Mouse (Mus musculus) myocyte (in vitro differentiated cells): ENCODE data around the gene Chst15. TPM values are rescaled to one million over a fixed set of nuclear protein-coding genes. Genes with fewer than 3 reads are reported as not detected.

ENCODE experiments used
- H3K27me3 ChIP-seq: one replicate; pipeline ENCODE4 v1.6.1; 2011; ENCODE audit not compliant: control insufficient read depth, insufficient read depth, insufficient read length
- H3K36me3 ChIP-seq: one replicate; pipeline ENCODE4 v1.6.1; 2011; ENCODE audit not compliant: control insufficient read depth, insufficient read depth
- H3K4me2 ChIP-seq: one replicate; pipeline ENCODE4 v1.6.1; 2011; ENCODE audit warnings: low read depth, control low read depth
- H3K4me3 ChIP-seq: one replicate; pipeline ENCODE4 v1.5.1; 2011; ENCODE audit warnings: mild to moderate bottlenecking, control low read depth, moderate library complexity
- H3K79me2 ChIP-seq: one replicate; pipeline ENCODE4 v1.6.1; 2011; ENCODE audit not compliant: control insufficient read depth, insufficient read depth
- H3ac ChIP-seq: one replicate; pipeline ENCODE4 v1.6.1; 2011; ENCODE audit not compliant: control insufficient read depth, insufficient read length
- CEBPB ChIP-seq: IDR thresholded peaks from 2 replicates; pipeline ENCODE4 v1.6.1; 2011; ENCODE audit warnings: mild to moderate bottlenecking, moderate library complexity; ENCODE audit not compliant: poor library complexity, insufficient read depth, severe bottlenecking
- E2F4 ChIP-seq: IDR thresholded peaks from one replicate; pipeline ENCODE4 v1.6.1; 2011; ENCODE audit warnings: mild to moderate bottlenecking, control low read depth, moderate library complexity; ENCODE audit not compliant: insufficient read depth
- MAX ChIP-seq: IDR thresholded peaks from one replicate; pipeline ENCODE4 v1.6.1; 2011; ENCODE audit warnings: low read depth, mild to moderate bottlenecking, control low read depth
- MYOD1 ChIP-seq, 3 experiments: IDR thresholded peaks; one replicate each; pipeline ENCODE4 v1.6.1; 2011; ENCODE audit warnings: control low read depth in 2 of 3, low read depth in 2 of 3, mild to moderate bottlenecking in 2 of 3, moderate library complexity in 1 of 3; ENCODE audit not compliant: insufficient read length in 2 of 3, control insufficient read depth in 1 of 3
- MYOG ChIP-seq, 3 experiments: IDR thresholded peaks; one replicate each; pipeline ENCODE4 v1.6.1; 2011; ENCODE audit warnings: control low read depth in 2 of 3, low read depth in 2 of 3, mild to moderate bottlenecking in 2 of 3; ENCODE audit not compliant: insufficient read length in 2 of 3, control insufficient read depth in 1 of 3, insufficient read depth in 1 of 3
- POLR2A ChIP-seq: IDR thresholded peaks from one replicate; pipeline ENCODE4 v1.6.1; 2011; ENCODE audit warnings: low read depth, mild to moderate bottlenecking, control low read depth, moderate library complexity; ENCODE audit not compliant: insufficient read length
- POLR2AphosphoS2 ChIP-seq: IDR thresholded peaks from one replicate; pipeline ENCODE4 v1.6.1; 2011; ENCODE audit warnings: low read depth, control low read depth; ENCODE audit not compliant: insufficient read length
- REST ChIP-seq: IDR thresholded peaks from one replicate; pipeline ENCODE4 v1.6.1; 2011; ENCODE audit warnings: mild to moderate bottlenecking, control low read depth, moderate library complexity; ENCODE audit not compliant: insufficient read depth, insufficient read length
- SRF ChIP-seq: IDR thresholded peaks from one replicate; pipeline ENCODE4 v1.6.1; 2011; ENCODE audit warnings: low read depth; ENCODE audit not compliant: control insufficient read depth, insufficient read length
- TCF12 ChIP-seq: IDR thresholded peaks from one replicate; pipeline ENCODE4 v1.6.1; 2011; ENCODE audit warnings: mild to moderate bottlenecking, control low read depth; ENCODE audit not compliant: poor library complexity, insufficient read depth, severe bottlenecking
- TCF3 ChIP-seq: IDR thresholded peaks from one replicate; pipeline ENCODE4 v1.6.1; 2011; ENCODE audit warnings: low read depth, control low read depth; ENCODE audit not compliant: insufficient read length
- USF1 ChIP-seq: IDR thresholded peaks from one replicate; pipeline ENCODE4 v1.6.1; 2011; ENCODE audit warnings: low read depth, mild to moderate bottlenecking, control low read depth, moderate library complexity
- polyA plus RNA-seq: library from polyadenylated mRNA; unstranded; fragments of >200 nt; fragmentation: generic; extraction: Trizol; gene quantifications from one replicate; pipeline ENCODE4 v1.2.1, GENCODE M21; 2012; ENCODE audit warnings: missing spikeins

Chst15 gene
- polyA plus RNA-seq, 1 experiment, result 13.4 TPM

GRCm38 (mm10) chr7:132343900-132344299 is 26.9 kb upstream of the Chst15 start:
- no peaks in the 10 kb centered on the region for H3K27me3 ChIP-seq
- TF ChIP-seq SRF (no peak), POLR2AphosphoS2 (no peak), REST (no peak), TCF12 (no peak), CEBPB (no peak), MAX (no peak), USF1 (no peak), E2F4 (no peak), MYOD1 (IDR thresholded peaks at IDR 0.05; ENCODE audit: control insufficient read depth in 1 of 3, insufficient read length in 2 of 3, low read depth in 2 of 3) (no peak), MYOG (IDR thresholded peaks at IDR 0.05; ENCODE audit: control insufficient read depth in 1 of 3, insufficient read depth in 1 of 3, insufficient read length in 2 of 3, low read depth in 2 of 3) (no peak), TCF3 (no peak)
- H3K36me3 ChIP-seq, result no peaks in the 10 kb centered on the region
- H3K4me3 ChIP-seq, result no peak overlapping the region
- H3K79me2 ChIP-seq, result no peaks in the 10 kb centered on the region
- no peak overlapping the region for H3K4me2 ChIP-seq
- no peak overlapping the region for H3ac ChIP-seq

GRCm38 (mm10) chr7:132343146-132343545 is 26.1 kb upstream of the Chst15 start:
- Histone ChIP-seq H3K36me3 (no peaks in the 10 kb centered on the region), H3K4me3 (no peak overlapping the region), H3K27me3 (no peaks in the 10 kb centered on the region), H3K4me2 (no peak overlapping the region), H3K79me2 (no peaks in the 10 kb centered on the region), H3ac (no peak overlapping the region)
- no peak for TF ChIP-seq POLR2AphosphoS2
- no peak for TF ChIP-seq CEBPB
- TF ChIP-seq TCF12, result no peak
- TF ChIP-seq REST, result no peak
- no peak for TF ChIP-seq USF1
- no peak for TF ChIP-seq POLR2A
- TF ChIP-seq SRF, result no peak
- no peak for TF ChIP-seq MAX
- no peak for TF ChIP-seq MYOG (IDR thresholded peaks at IDR 0.05; ENCODE audit: control insufficient read depth in 1 of 3, insufficient read depth in 1 of 3, insufficient read length in 2 of 3, low read depth in 2 of 3)
- no peak for TF ChIP-seq TCF3
- no peak for TF ChIP-seq MYOD1 (IDR thresholded peaks at IDR 0.05; ENCODE audit: control insufficient read depth in 1 of 3, insufficient read length in 2 of 3, low read depth in 2 of 3)
- no peak for TF ChIP-seq E2F4

- TF ChIP-seq E2F4 (no peak), CEBPB (no peak), USF1 (no peak), MYOD1 (IDR thresholded peaks at IDR 0.05; ENCODE audit: control insufficient read depth in 1 of 3, insufficient read length in 2 of 3, low read depth in 2 of 3) (no peak), MYOG (IDR thresholded peaks at IDR 0.05; ENCODE audit: control insufficient read depth in 1 of 3, insufficient read depth in 1 of 3, insufficient read length in 2 of 3, low read depth in 2 of 3) (no peak), MAX (no peak), REST (no peak)
- H3K4me2 ChIP-seq, result no peak overlapping the region
Measured at GRCm38 (mm10) chr7:132339041-132339839, 22.2 kb upstream of the Chst15 start.

GRCm38 (mm10) chr7:132338350-132338749 is 21.3 kb upstream of the Chst15 start:
- TF ChIP-seq CEBPB (no peak), POLR2A (no peak), MYOD1 (IDR thresholded peaks at IDR 0.05; ENCODE audit: control insufficient read depth in 1 of 3, insufficient read length in 2 of 3, low read depth in 2 of 3) (no peak)
- H3K4me3 ChIP-seq, result no peak overlapping the region

More at GRCm38 (mm10) chr7:132339041-132339839, 22.2 kb upstream of the Chst15 start:
- no peak overlapping the region for H3ac ChIP-seq
- no peak overlapping the region for H3K4me3 ChIP-seq
- H3K36me3 ChIP-seq, result no peaks in the 10 kb centered on the region
- H3K27me3 ChIP-seq, result no peaks in the 10 kb centered on the region
- no peaks in the 10 kb centered on the region for H3K79me2 ChIP-seq

GRCm38 (mm10) chr7:132337268-132337917 is 20.4 kb upstream of the Chst15 start:
- Histone ChIP-seq H3K36me3 (no peaks in the 10 kb centered on the region), H3ac (no peak overlapping the region), H3K79me2 (no peaks in the 10 kb centered on the region), H3K27me3 (no peaks in the 10 kb centered on the region), H3K4me2 (no peak overlapping the region), H3K4me3 (no peak overlapping the region)
- TF ChIP-seq MYOD1 (IDR thresholded peaks at IDR 0.05; ENCODE audit: control insufficient read depth in 1 of 3, insufficient read length in 2 of 3, low read depth in 2 of 3) (no peak), POLR2A (no peak), MYOG (IDR thresholded peaks at IDR 0.05; ENCODE audit: control insufficient read depth in 1 of 3, insufficient read depth in 1 of 3, insufficient read length in 2 of 3, low read depth in 2 of 3) (no peak), POLR2AphosphoS2 (no peak), REST (no peak), SRF (no peak), TCF3 (no peak), CEBPB (no peak), E2F4 (no peak), USF1 (no peak), MAX (no peak), TCF12 (no peak)

More at GRCm38 (mm10) chr7:132338350-132338749, 21.3 kb upstream of the Chst15 start:
- no peaks in the 10 kb centered on the region for H3K27me3 ChIP-seq
- H3ac ChIP-seq, result no peak overlapping the region
- no peaks in the 10 kb centered on the region for H3K36me3 ChIP-seq
- no peak overlapping the region for H3K4me2 ChIP-seq
- no peaks in the 10 kb centered on the region for H3K79me2 ChIP-seq
